Mouse (Mus musculus): ENCODE measurements around the gene Pde5a.

Gene Pde5a

DNA sequence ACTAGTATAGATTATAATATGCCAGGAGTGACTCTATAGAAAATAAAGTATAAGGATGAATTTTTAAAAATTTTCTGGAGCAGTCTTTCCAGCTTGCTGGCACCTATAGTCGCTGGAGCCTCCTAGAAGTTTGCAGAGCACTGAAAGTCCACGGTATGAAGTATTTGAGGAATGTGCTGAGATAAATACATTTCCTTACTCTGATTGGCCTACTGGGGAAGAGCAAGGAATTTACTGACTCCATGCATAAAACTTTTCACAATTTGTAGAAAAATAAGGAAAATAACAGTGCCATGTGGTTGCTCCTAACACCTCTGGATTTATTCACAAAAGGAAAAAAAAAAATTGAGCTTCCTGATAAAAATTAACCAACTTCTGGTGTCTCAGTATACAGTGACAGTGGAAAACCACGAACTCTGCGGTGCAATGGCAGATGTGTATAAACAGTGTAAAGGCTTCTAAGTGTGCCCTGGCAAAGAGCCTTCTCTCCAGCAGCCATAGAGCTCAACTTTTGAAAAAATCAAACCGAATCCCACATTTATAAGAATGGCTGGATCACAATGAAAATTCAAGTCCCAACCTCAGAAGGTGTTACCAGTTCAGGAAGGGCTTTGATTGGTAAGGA, 119.8 kb downstream of the Pde5a start:
- in situ Hi-C loops (cut with MboI, MseI): no loop called here

GRCm38 (mm10) chr3:122855149-122855548, 126.4 kb downstream of the Pde5a start:
- in situ Hi-C loops (cut with MboI, MseI): no loop called here

GRCm38 (mm10) chr3:122859829-122860228, 131.1 kb downstream of the Pde5a start:
- in situ Hi-C loops (cut with MboI, MseI): no loop called here

DNA sequence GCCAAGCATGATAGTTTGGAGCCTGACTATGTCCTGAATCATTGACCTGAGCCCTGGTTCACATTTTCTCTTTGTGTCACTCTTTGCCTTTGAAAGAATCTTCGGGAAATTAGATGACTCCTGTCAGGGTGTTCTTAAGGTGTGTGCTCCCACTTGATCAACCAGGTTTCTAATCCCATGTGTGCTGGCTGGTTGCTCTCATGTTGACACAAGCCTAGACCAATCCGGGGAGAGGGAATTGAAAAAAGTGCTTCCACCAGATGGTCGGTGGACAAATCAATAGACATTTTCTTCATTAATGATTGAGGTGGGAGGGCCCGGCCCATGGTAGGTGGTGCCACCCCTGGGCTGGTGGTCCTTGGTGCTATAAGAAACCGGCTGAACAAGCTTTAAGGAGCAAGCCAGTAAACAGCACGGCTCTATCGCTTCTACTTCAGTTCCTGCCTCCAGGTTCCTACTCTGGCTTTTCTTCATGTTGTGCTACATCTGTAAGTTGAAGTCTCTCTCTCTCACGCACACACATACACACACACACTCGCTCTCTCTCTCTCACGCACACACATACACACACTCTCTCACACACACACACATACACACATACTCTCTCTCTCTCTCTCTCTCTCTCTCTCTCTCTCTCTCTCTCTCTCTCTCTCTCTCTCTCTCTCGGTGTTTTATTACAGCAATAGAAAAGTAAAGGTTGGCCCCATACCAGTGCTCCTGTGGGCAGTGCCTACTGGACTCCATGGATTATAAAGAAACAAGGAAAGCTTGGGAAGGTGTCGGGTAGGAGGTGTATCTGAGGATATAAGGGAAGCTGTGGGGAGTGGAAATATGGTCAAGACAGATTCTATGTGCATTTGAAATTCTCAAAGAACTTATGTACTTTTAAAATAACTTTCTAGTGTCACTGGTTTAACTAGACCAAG, 132.1 kb downstream of the Pde5a start:
- in situ Hi-C loops (cut with MboI, MseI): no loop called here

DNA sequence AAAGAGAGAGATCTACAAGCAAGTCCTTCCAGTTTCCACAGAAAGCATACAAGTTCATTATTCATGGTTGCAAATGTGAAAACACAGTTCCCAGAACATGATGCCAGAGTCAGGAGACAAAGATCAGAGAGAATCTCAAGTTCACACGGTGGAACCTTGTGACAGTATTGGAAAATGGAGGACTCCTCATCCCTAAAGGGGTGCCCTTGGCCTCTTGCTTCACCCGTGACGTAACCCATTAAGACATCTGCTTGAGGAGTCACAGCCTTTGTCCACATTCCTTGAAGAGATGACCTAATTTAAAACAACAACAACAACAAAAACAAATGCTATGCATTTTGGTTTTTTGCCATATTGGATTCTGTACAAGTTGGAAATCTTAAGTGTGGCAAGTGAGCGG, 136.3 kb downstream of the Pde5a start:
- in situ Hi-C loops (cut with MboI, MseI): no loop called here

DNA sequence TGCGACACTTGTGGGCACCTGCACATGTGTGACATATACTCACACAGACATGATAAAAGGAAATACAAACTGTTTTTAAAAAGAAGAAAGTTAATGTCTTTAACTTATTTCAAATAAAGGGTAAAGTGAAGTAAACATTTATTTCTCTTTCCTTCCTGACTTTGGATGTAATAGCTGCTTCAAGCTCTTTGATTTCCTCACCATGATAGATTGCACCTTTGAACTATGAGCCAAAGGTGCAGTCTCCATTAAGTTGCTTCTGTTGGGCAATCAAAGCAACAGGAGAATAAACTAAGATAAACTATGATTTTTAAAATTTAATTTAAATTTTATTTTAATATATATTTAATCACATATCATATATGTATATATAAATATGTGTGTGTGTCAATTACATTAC, 139.5 kb downstream of the Pde5a start:
- in situ Hi-C loops (cut with MboI, MseI): no loop called here

GRCm38 (mm10) chr3:122871596-122871995, 142.8 kb downstream of the Pde5a start:
- in situ Hi-C loops (cut with MboI, MseI): no loop called here

GRCm38 (mm10) chr3:122876870-122877269, 148.1 kb downstream of the Pde5a start:
- in situ Hi-C loops (cut with MboI, MseI): no loop called here

DNA sequence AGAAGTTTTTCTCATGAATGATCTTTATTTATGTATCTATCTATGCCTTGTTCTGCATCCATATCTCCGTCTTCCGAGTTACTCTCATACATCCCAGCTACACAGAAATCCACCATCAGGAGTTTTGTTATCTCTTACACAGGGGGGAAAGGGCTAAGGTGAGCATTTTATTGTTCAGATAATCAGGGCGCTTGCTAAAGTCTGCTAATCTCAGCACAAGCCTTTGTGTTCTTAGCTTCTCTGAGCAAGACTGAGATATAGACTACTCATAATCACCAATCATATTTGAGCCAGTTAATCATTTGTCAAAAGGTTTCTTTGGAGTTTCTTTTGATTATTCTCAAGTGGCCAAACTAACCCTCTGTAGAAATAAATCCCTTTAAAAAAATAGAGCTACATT, 148.8 kb downstream of the Pde5a start:
- in situ Hi-C loops (cut with MboI, MseI): no loop called here

GRCm38 (mm10) chr3:122878705-122879315, 150.1 kb downstream of the Pde5a start:
- in situ Hi-C loops (cut with MboI, MseI): no loop called here

GRCm38 (mm10) chr3:122887505-122888301, 159.0 kb downstream of the Pde5a start:
- in situ Hi-C loops (cut with MboI, MseI): no loop called here

DNA sequence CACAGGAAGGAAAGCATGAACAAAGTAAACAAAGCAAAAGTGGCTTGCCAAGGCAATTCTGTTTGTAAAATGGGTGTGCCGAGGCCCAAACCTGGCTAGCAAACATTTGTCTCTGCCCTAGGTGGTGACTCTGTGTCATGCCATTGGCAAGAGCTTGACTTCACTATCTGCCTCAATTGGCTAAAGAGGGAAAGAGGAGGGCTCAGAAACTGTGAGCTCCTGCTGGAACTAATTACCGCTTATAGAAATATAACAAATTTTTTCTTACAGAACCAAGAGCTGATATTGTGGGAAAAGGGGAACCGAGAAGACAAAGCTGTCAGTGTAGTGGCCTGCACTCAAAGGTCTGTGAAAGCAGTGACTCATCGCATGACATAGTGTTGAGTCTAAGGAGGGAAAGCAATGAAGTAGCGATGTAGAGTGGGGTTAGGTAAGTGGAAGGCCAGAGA, 159.6 kb downstream of the Pde5a start:
- in situ Hi-C loops (cut with MboI, MseI): no loop called here

DNA sequence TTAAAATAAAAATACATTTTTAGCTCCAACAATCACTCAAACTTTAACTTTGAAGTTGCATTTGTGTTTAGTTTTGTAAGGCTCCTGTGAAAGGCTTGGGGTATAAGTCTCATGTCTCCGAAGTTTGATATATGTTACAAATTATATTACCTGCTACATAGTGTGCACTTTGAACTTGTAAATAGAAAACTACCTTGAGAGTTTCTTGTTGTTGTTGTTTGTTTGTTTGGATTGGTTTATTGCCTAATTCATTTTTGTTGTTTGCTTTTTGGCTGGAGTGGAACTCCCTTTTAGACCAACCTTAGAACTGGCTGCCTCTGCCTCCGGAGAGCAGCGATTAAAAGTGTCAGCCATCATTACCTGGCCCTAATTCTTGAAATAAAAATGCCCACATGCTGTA, 166.0 kb downstream of the Pde5a start, which contains the start of gene Fabp2:
Fabp2 (plus strand) TSS at position 301 of the 400 bp plus-strand sequence.
- in situ Hi-C loops (cut with MboI, MseI): no loop called here

GRCm38 (mm10) chr3:122895189-122895731, 166.5 kb downstream of the Pde5a start:
- in situ Hi-C loops (cut with MboI, MseI): no loop called here

DNA sequence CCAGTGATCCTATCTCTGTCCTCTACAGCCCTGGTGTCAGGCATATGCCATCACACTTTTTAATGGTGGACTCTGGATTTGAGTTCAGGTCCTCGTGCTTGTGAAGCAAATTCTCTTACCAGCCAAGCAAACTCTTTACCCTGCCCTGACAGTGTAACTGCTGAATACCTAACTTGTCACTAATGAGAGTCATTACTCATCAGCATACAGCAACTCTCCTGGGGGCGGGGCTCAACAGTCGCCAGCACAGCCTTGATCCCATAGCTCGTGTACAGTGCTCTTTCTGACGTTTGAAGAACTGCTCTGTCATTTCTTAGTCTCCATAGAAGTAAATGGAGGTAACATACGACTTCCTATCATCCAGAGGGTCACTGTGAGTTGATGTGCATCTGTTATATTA, 169.5 kb downstream of the Pde5a start:
- in situ Hi-C loops (cut with MboI, MseI): no loop called here

DNA sequence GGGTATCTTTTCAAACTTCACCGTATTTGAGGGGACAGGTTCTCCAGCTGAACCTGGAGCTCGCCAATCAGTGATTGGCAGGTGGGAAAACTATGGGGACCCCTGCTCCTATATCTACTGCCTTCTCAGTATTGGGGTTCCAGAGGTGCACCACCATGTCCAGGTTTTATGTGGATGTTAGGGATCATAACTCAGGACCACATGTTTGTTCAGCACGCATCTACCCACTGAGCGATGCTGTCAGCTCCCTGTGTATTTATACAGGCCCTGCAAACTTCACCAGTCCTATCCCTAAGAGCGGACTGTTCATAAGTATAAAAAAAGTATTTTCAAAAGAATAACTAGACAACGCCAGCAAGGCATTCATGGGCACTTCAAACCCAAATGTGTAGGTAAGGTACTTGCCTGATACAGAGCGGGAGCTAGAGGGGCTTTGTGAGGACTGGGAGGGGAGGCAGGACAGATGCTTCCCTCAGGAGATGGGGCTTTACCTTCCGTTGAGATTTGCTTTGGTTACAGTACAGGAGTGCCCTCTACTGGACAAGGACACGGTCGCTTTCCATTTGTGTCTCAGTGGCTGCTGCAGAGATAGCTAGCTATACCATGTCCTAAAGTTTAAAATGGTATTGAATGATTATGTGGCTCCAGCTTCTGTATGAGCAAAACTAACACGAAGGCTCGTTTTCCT, 175.1 kb downstream of the Pde5a start:
- in situ Hi-C loops (cut with MboI, MseI): loop anchor here (5.0 kb wide), 2 partner anchors 262 to 267 kb away; no protein-coding TSS in a partner anchor

DNA sequence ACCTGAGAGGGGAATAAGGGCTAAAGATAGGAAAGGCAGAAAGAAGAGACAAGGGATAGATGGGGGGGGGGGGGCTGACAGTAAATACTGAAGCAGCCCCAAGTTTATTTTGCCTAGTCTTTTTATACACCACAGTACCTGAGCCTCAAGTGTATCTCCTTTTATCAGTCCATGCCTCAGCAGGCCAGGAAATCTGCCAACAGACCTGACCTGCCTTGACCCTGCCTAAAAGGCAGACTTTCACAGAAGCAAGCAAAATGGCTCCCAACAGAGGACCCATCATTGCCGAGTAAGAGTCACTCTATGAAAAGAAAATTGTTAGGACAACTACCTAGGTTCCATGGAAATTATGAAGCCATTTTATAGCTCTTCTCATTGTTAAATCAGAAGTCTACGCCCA, 179.1 kb downstream of the Pde5a start:
- in situ Hi-C loops (cut with MboI, MseI): no loop called here

All from T-helper 17 cell (primary cell).